ENCODE assay signal across 39 mouse cellular contexts in the genomic region with DNA sequence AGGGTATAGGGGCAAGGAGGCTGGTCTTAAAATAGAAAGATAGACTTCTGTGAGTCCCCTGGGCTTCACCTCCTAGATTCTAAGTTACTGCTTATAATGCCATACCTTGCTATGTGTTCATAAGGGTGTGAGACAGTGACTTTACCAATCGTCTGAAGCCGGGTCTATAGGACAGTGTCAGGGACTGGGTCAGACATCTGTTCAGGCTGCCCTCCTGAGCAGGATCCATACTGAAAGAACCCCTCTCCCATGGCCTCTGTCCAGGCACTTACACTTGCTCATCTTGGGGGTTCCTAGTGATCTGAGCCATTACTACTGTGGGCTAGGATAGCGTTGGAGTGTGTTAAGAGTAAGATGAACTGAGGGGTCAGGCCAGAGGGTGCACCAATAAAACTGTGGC. TPM values are rescaled to one million over a fixed set of nuclear protein-coding genes. Genes with fewer than 3 reads are reported as not detected.
"Had no signal": no experiment of that assay in that cellular context is flagged by ENCODE, and none has a peak within 500 bp of the region (broad histone marks: within the 10 kb centered on the region; RNA-seq: fewer than 3 reads in every experiment).

No protein-coding gene starts in this region.

- H3K9ac ChIP-seq: limb, embryonic 12.5 days; limb, embryonic 13.5 days; limb, embryonic 15.5 days; liver, embryonic 12.5 days; liver, embryonic 13.5 days; liver, embryonic 14.5 days; liver, embryonic 15.5 days; liver, postnatal 0 days; lung, embryonic 14.5 days; lung, embryonic 15.5 days; midbrain, embryonic 12.5 days; midbrain, embryonic 13.5 days; midbrain, embryonic 15.5 days; neural tube, embryonic 12.5 days had no signal

- H3K4me3 ChIP-seq: limb, embryonic 10.5 days; limb, embryonic 12.5 days; limb, embryonic 13.5 days; limb, embryonic 15.5 days; liver, embryonic 12.5 days; liver, embryonic 13.5 days; liver, embryonic 15.5 days; lung, embryonic 15.5 days; megakaryocyte, embryonic 14.5 days; midbrain, embryonic 10.5 days; midbrain, embryonic 12.5 days; midbrain, embryonic 13.5 days; midbrain, embryonic 15.5 days; myocyte; neural tube, embryonic 12.5 days had no signal

- H3K27ac ChIP-seq: limb, embryonic 10.5 days; limb, embryonic 12.5 days; limb, embryonic 13.5 days; limb, embryonic 15.5 days; liver, embryonic 12.5 days; liver, embryonic 13.5 days; liver, embryonic 14.5 days; liver, embryonic 15.5 days; lung, embryonic 15.5 days; macrophage; midbrain, embryonic 10.5 days; midbrain, embryonic 12.5 days; midbrain, embryonic 13.5 days; midbrain, embryonic 15.5 days; neural tube, embryonic 12.5 days had no signal

- ATAC-seq: liver, embryonic 12.5 days; liver, postnatal 0 days; lung, postnatal 0 days; midbrain, embryonic 13.5 days; midbrain, embryonic 15.5 days; midbrain, embryonic 16.5 days had no signal

- H3K36me3 ChIP-seq: liver, embryonic 12.5 days; liver, embryonic 13.5 days; liver, embryonic 15.5 days; midbrain, embryonic 15.5 days had no signal

- H3K9me3 ChIP-seq: limb, embryonic 10.5 days; limb, embryonic 12.5 days; limb, embryonic 13.5 days; limb, embryonic 15.5 days; liver, embryonic 12.5 days; liver, embryonic 13.5 days; liver, embryonic 15.5 days; lung, embryonic 15.5 days; megakaryocyte, embryonic 14.5 days; midbrain, embryonic 10.5 days; midbrain, embryonic 12.5 days; midbrain, embryonic 13.5 days; midbrain, embryonic 15.5 days; neural tube, embryonic 12.5 days had no signal

- H3K27me3 ChIP-seq: limb, embryonic 12.5 days; limb, embryonic 13.5 days; limb, embryonic 15.5 days; liver, embryonic 12.5 days; liver, embryonic 13.5 days; liver, embryonic 15.5 days; lung, embryonic 15.5 days; midbrain, embryonic 12.5 days; midbrain, embryonic 13.5 days; midbrain, embryonic 15.5 days; neural tube, embryonic 12.5 days had no signal

- H3K4me1 ChIP-seq: limb, embryonic 10.5 days; limb, embryonic 12.5 days; limb, embryonic 13.5 days; limb, embryonic 15.5 days; liver, embryonic 12.5 days; liver, embryonic 13.5 days; liver, embryonic 15.5 days; lung, embryonic 15.5 days; megakaryocyte, embryonic 14.5 days; midbrain, embryonic 10.5 days; midbrain, embryonic 12.5 days; midbrain, embryonic 13.5 days; midbrain, embryonic 15.5 days; neural tube, embryonic 12.5 days had no signal

- DNase-seq: left cerebral cortex, postnatal 4 days; liver; liver, embryonic 13.5 days; liver, postnatal 0 days; lung, adult 18-20 months; lung, adult 2 months; lung, embryonic 14.5 days; lung, postnatal 10 days; lung, postnatal 14 days; lung, postnatal 36 days; lung, postnatal 4 days had no signal

- H3K4me2 ChIP-seq: limb, embryonic 12.5 days; limb, embryonic 13.5 days; limb, embryonic 15.5 days; liver, embryonic 11.5 days; liver, embryonic 12.5 days; liver, embryonic 13.5 days; liver, embryonic 15.5 days; lung, embryonic 14.5 days; lung, embryonic 15.5 days; midbrain, embryonic 12.5 days; midbrain, embryonic 13.5 days; midbrain, embryonic 15.5 days; neural tube, embryonic 12.5 days had no signal

RNA-seq across cellular contexts. Expression of a gene that starts 34.7 kb away (rescaled TPM):
- total RNA-seq: left cerebral cortex, postnatal 14 days; left cerebral cortex, postnatal 25 days; left cerebral cortex, postnatal 36 days; left cerebral cortex, postnatal 4 days; megakaryocyte, adult 5-6 weeks; megakaryocyte-erythroid progenitor cell, adult 5-6 weeks; midbrain, postnatal 0 days; monocyte, adult 5-6 weeks had no signal
- polyA plus RNA-seq: limb, embryonic 10.5 days; limb, embryonic 11.5 days; limb, embryonic 15.5 days; liver, embryonic 12.5 days; liver, embryonic 13.5 days; liver, postnatal 0 days; macrophage; midbrain, embryonic 15.5 days; midbrain, embryonic 16.5 days; neural tube, embryonic 11.5 days; neural tube, embryonic 12.5 days had no signal

RNA-seq across cellular contexts. Expression of a gene that starts 49.6 kb away (rescaled TPM):
- total RNA-seq: monocyte, adult 5-6 weeks had no signal
